Mouse (Mus musculus): ENCODE data around the gene Elovl2.

- TF ChIP-seq CTCF (IDR thresholded peaks at IDR 0.05; ENCODE audit: low read depth): peak; percentile 29
- no peak for TF ChIP-seq EP300 (IDR thresholded peaks at IDR 0.05; ENCODE audit: low read depth)
These were observed at the start of gene Elovl2 for GRCm38 (mm10) chr13:41220304-41220834.
